Mouse (Mus musculus) ovary, postnatal 36 days (tissue): Measurements from ENCODE around the gene Capn6.

Experiments used
- DNase-seq: peaks from one replicate; pipeline ENCODE4 v3.0.0; 2022; ENCODE audit warnings: low spot score, mixed read lengths

Capn6 gene

DNA sequence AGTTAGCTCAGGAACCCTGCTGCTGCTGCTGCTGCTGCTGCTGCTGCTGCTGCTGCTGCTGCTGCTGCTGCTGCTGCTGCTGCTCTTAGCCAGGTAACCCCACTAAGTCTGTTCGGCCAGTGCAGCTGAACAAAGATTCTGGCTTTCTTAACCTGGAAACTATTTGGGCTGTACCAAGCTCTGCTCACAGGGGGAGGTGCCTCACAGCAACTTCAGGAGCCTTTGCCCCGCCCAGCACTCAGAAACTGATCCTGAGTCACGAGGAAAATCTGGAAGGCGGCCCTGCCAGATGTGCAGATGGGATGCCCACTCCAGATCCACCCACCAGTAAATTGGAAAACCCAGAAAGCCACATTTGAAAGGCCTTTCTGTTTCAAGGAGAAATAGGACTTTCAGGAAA is at the start of gene Capn6:
TSS of gene Capn6 (minus strand) at position 203 of the 400 bp plus-strand sequence.
- no peak for DNase-seq

DNA sequence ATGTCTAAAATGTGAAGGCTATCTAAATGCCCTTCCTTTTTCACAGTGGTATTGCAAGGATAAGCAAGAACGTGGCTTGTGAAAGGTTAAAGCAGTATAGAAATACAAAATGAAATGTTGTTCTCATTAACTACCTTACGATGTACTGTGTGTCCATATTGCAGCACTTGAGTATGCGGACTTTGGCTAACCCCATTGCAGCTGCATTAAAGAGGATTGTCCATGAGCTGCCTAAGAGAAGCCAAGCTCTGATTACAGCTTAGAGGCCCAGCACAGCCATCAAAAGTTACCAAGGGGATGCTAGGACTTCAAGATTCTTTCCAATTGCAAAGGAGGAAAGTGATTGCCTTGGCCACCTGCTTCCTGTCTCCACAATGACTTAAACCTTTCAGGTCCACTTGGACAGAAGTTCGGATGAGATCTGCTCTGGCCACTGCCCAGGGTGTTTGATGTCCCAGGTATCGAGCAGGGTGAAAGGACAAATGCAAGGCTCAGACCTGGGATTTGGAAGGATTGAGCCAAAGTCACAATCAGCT is 40.0 kb upstream of the Capn6 start:
- DNase-seq: no peak

DNA sequence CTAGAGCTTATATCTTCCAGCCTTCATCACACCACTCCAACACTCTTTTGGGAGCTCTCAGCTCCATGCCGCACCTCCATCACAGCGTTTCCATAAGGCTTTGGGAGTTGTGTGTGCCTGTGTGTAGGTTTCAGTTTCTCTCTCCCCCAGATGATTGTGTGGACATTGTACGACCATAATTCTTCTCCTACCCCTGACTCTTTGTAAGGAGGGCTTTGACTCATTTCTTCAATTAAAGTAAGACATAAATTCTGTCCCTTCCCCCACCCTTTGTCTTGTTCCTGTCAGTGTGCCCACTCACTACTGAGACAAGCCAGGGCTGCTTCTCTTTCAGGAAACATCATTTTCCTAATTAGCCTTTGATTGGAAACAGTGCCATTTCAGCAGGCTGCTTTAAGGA is 24.1 kb upstream of the Capn6 start:
- DNase-seq: no peak

DNA sequence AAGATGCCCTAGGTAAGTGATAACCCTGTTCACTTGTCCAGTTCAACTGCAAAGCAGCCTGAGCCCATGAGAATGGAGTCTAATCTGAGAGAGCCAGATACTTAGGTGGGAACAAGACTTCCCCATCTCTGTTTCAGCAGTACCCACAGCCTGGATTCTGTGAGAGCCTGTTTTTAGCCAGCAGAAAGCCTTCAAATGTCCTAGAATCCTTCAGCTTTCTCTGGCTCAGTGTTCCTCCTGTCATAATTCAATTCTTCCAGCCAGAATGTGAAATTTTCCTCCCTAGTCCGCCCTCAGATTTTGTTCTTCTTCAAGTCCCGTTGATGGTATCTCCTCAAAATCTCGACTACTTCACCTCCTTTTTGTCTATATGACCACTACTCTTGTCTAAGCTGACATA is 22.8 kb upstream of the Capn6 start:
- no peak for DNase-seq

DNA sequence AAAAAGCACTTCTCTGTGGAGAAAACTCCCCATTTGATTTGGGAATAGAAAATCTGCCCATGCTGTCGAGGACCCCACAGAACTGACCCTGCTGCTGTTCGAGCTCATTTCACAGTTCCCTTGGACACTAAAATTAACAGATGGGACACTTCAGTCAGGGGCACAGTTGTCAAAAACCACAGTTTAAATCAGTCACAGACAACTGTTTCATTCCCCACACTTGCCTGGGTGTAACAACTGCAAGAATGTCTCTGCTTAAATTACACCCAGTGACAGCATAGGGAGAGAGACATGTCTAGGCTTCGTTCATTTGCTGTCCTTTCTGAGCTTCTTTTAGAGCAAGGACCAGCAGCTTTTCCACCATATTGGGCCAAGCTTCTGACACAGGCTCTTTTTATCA is 19.4 kb upstream of the Capn6 start:
- no peak for DNase-seq

DNA sequence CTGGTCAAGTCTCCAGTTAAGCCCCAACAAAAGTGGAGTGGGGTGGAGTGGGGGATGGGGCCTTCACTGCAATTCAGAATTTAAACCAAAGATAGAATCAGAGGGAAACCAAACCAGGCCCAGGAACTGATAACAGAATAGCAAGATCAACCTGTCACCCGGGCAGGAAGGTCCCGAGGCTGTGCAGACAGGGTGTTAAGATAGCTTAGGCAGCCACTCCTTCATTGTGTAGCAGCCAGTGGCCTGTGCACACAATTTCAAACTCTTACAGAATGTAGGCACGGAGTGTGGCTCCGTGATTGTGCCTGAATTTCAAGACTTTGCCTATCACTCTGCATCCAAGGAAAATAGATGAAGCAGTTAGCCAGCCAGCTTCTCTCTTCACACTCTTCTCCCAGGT is 693 bp downstream of the Capn6 start:
- no peak for DNase-seq

DNA sequence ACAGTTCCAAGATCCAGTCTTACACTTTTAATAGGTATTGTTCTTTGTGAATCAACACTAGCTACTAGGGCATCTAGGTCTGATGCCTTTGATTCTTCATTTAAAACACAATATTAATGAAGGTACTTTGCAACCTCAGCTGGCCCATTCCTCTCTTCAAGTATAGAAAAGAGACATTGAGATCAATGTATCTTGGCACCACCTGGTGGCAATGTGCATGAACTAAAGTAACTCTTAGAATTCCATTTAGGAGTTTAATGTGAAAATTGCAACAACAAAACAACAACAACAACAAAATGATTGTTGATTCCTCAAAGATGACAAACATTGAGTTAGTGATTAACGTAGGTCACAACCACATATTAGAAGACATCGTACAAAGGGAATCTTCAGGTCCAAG is 8.3 kb downstream of the Capn6 start:
- no peak for DNase-seq

DNA sequence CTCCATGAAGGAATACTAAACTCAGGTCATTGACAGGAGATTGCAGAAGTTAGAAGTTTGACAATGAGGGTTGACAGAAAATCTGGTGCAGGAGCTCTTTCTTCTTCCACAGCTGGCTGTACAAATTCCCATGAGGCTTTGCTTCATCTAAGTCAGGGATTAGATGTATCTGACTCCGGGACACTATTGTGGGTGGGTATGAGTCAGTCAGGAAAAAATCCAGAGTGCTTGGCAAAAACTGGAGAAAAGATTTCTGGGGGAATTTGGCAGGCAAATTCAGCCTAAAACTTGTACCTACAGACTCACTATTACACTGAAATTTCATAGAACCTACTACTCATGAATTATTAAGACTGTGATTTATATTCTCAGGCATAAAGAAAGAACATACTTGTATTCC is 11.3 kb downstream of the Capn6 start:
- DNase-seq: no peak

DNA sequence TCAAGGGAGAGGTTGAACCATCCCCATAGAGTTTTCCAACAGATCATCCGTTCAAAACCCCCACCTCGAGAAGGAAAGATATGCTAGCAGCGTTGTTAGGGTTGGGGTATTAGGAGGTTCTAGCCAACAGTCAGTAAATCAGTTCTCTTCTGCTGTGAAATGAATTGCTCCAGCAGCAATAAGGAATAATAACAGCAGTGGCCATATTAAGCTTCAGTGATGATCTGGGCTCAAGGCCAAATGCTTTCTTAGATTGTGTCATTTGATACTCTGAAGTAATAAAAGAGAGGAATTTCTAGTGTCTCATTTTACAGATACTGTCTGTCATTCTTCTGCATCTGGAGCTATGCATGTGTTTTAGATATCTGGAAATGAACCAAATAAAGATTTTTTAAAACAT is 64.7 kb downstream of the Capn6 start:
- DNase-seq: no peak
